Mouse (Mus musculus): ENCODE measurements around the gene Fmnl2. TPM values are rescaled to one million over a fixed set of nuclear protein-coding genes. Genes with fewer than 3 reads are reported as not detected.

Gene Fmnl2
- total RNA-seq, 2 experiments from 2014 or later: 4.3 to 6.0 TPM

Other genes with a start within 250 kb of the Fmnl2 start
- gene Cacnb4, start 181.0 kb upstream of the Fmnl2 start, total RNA-seq (2021): under 1 TPM; 0.15 to 0.20 TPM
- gene Stam2, start 115.6 kb upstream of the Fmnl2 start, total RNA-seq (2021): 1 to 10 TPM; 7.7 to 8.3 TPM

Measured in gastrocnemius, postnatal 36 days (tissue).